Mouse (Mus musculus) C2C12 (cell line): ENCODE measurements around the gene Klhl34. TPM values are rescaled to one million over a fixed set of nuclear protein-coding genes. Genes with fewer than 3 reads are reported as not detected.

Source experiments
- H3K27me3 ChIP-seq: one replicate; pipeline ENCODE4 v1.6.1; 2011; ENCODE audit not compliant: control insufficient read depth, insufficient read depth, insufficient read length
- H3K36me3 ChIP-seq: one replicate; pipeline ENCODE4 v1.6.1; 2011; ENCODE audit not compliant: control insufficient read depth, insufficient read depth
- H3K4me3 ChIP-seq: one replicate; pipeline ENCODE4 v1.5.1; 2011; ENCODE audit warnings: mild to moderate bottlenecking, control low read depth; ENCODE audit not compliant: poor library complexity, insufficient read depth, severe bottlenecking
- H3K79me2 ChIP-seq: one replicate; pipeline ENCODE4 v1.6.1; 2011; ENCODE audit not compliant: control insufficient read depth, insufficient read depth
- H3K79me3 ChIP-seq: one replicate; pipeline ENCODE4 v1.6.1; 2011; ENCODE audit warnings: low read depth, control low read depth
- H3ac ChIP-seq: one replicate; pipeline ENCODE3; 2011; ENCODE audit warnings: low read depth; ENCODE audit not compliant: control insufficient read depth, insufficient read length
- CEBPB ChIP-seq: IDR thresholded peaks from one replicate; pipeline ENCODE4 v1.6.1; 2011; ENCODE audit warnings: low read depth, mild to moderate bottlenecking, control low read depth, moderate library complexity
- CTCF ChIP-seq: IDR thresholded peaks from one replicate; pipeline ENCODE4 v1.5.1; 2011; ENCODE audit not compliant: control insufficient read depth, insufficient read depth, insufficient read length
- FOSL1 ChIP-seq: IDR thresholded peaks from one replicate; pipeline ENCODE4 v1.8.0; 2011; ENCODE audit warnings: mild to moderate bottlenecking, low read length; ENCODE audit not compliant: poor library complexity, insufficient read depth, severe bottlenecking
- MAX ChIP-seq: IDR thresholded peaks from one replicate; pipeline ENCODE4 v1.6.1; 2011; ENCODE audit warnings: mild to moderate bottlenecking, control low read depth
- MYOD1 ChIP-seq: IDR thresholded peaks from one replicate; pipeline ENCODE4 v1.6.1; 2011; ENCODE audit warnings: low read depth; ENCODE audit not compliant: control insufficient read depth, insufficient read length
- MYOG ChIP-seq: IDR thresholded peaks from one replicate; pipeline ENCODE4 v1.6.1; 2011; ENCODE audit not compliant: control insufficient read depth, insufficient read length; ENCODE audit errors: extremely low read depth
- USF1 ChIP-seq: IDR thresholded peaks from one replicate; pipeline ENCODE4 v1.6.1; 2011; ENCODE audit warnings: low read depth, mild to moderate bottlenecking, control low read depth, moderate library complexity
- long read RNA-seq, 2 experiments: library from polyadenylated mRNA; unstranded; transcript quantifications; one replicate each; pipeline ENCODE4 v2.0.0; 2019 to 2020
- polyA plus RNA-seq: library from polyadenylated mRNA; unstranded; fragments of >200 nt; fragmentation: generic; extraction: Trizol; gene quantifications from one replicate; pipeline ENCODE4 v1.2.1, GENCODE M21; 2012; ENCODE audit warnings: missing spikeins

Gene Klhl34
- not detected for polyA plus RNA-seq
- long read RNA-seq, experiment 1 = 0 reads
- long read RNA-seq, experiment 2 = 0 reads

DNA sequence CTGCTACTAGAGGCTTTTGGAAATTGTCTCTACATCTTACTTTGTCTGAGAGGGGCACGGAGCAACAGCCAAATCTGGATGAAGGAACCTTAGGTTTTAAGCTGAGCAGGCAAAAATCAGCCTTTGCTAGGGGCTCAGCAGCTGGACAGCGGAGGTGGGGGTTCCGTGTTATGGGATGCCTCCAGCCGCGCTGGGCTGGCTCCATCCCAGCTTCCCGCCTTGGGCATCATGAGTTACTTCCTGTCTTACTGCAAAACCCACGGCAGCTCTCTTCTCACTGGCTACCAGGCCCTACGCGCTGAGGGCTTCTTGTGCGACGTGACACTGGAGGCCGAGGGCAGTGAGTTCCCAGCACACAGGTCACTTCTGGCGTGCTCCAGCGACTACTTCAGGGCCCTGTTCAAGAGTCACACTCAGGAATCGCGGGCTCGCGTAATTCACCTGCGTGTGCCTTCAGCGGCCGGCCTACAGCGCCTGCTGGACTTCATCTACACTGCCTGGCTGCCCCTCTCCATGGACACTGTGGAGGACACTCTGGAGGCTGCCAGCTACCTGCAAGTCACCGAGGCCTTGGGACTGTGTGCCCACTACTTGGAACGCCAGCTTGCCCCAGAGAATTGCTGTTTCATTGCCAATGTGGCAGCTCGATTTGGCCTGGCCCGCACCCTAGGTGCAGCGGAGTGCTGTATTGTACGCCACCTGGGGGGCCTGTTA lies at the start of gene Klhl34:
TSS of gene Klhl34 (plus strand) at position 229 of the 714 bp plus-strand sequence.
- Histone ChIP-seq H3K36me3 (no peaks in the 10 kb centered on the region), H3K4me3 (no peak within 1 kb of the TSS), H3K27me3 (no peaks in the 10 kb centered on the region), H3ac (no peak within 1 kb of the TSS), H3K79me2 (no peaks in the 10 kb centered on the region), H3K79me3 (no peaks in the 10 kb centered on the region)
- no peak for TF ChIP-seq CTCF
- no peak for TF ChIP-seq MYOG
- TF ChIP-seq MYOD1 = no peak
- no peak for TF ChIP-seq USF1
- no peak for TF ChIP-seq MAX
- no peak for TF ChIP-seq CEBPB
- no peak for TF ChIP-seq FOSL1

DNA sequence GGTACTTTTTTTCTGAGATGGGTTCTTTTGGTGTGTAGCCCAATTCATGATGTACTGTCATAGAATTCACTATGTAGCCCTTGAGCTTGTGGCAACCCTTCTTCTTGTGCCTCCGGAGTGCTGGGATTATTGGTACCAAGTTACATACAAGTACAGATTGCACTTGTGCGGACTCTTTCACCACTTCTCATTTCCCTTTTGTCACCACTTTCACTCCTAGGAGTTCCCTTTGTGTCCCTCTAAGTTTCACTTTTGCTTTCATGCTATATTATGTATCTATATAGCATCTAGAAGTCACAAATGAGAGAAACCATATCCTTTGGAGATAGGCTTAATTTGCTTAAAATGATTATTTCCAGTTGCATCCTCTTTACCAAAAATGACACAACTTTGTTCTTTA lies 16.6 kb upstream of the Klhl34 start:
- H3K79me3 ChIP-seq = no peaks in the 10 kb centered on the region
- TF ChIP-seq MYOG = no peak
- no peak for TF ChIP-seq MYOD1
- TF ChIP-seq FOSL1 = no peak
- no peak for TF ChIP-seq MAX
- no peak for TF ChIP-seq USF1
- TF ChIP-seq CTCF = no peak
- TF ChIP-seq CEBPB = no peak
- no peak overlapping the region for H3K4me3 ChIP-seq
- H3K27me3 ChIP-seq = no peaks in the 10 kb centered on the region
- no peak overlapping the region for H3ac ChIP-seq
- H3K79me2 ChIP-seq = no peaks in the 10 kb centered on the region
- H3K36me3 ChIP-seq = no peaks in the 10 kb centered on the region

DNA sequence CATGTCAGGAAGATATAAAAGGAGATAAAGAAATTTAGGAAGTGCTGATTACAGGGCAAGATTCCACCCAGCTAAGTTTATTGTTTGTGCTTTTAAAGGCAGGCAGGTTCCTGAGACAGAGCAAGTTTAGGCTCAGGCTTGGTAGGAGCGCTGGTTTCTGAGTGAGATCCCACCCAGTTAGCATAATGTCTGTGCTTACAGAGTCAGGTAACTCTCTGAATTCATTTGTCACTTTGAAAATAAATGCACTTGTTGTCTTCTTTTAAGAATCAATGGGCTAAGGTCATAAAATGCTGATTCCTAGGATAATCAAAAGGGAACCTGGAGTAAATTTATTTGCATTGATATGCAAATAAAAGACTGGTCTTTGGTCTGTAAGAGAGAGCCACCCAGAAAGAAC lies 8.5 kb upstream of the Klhl34 start:
- no peak overlapping the region for H3ac ChIP-seq
- no peak overlapping the region for H3K4me3 ChIP-seq
- H3K27me3 ChIP-seq = no peaks in the 10 kb centered on the region
- H3K36me3 ChIP-seq = no peaks in the 10 kb centered on the region
- no peaks in the 10 kb centered on the region for H3K79me3 ChIP-seq
- no peaks in the 10 kb centered on the region for H3K79me2 ChIP-seq
- TF ChIP-seq CEBPB (no peak), CTCF (no peak), MYOD1 (no peak), MYOG (no peak), USF1 (no peak), FOSL1 (no peak), MAX (no peak)

DNA sequence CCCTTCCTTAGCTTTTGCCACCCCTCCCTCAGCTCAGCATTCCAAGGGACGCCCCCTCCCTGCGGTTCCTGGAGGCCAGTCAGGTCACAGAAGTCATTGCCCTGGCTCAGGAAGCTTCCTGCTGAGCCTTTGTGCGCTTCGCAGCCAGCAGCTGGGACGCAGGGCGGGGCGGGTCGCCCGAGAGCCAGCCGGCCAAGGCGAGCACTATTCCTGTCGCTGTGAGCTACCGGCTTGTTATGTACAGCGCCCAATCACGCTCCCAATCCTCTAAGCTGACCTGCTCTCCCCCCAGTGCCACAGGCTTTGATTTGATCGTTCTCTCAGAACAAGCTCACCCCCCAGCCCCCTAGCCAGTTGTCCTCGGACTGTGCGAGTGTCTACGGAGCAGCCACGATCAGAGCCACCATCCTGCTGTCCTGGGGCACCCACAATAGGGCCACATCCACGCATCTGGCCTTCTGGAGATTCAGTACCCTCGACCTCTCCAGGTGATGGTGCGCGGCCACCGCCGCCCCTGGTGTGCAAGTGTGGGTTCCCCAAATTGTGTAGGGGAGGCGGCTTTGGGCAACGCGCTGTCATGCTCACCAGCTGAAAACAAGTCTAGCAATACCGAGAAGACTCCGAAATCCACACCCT lies 546 bp upstream of the Klhl34 start:
- Histone ChIP-seq H3ac (no peak overlapping the region), H3K4me3 (no peak overlapping the region), H3K27me3 (no peaks in the 10 kb centered on the region), H3K36me3 (no peaks in the 10 kb centered on the region), H3K79me2 (no peaks in the 10 kb centered on the region), H3K79me3 (no peaks in the 10 kb centered on the region)
- no peak for TF ChIP-seq MYOG
- no peak for TF ChIP-seq MAX
- no peak for TF ChIP-seq USF1
- TF ChIP-seq CTCF = no peak
- no peak for TF ChIP-seq CEBPB
- no peak for TF ChIP-seq MYOD1
- TF ChIP-seq FOSL1 = no peak

DNA sequence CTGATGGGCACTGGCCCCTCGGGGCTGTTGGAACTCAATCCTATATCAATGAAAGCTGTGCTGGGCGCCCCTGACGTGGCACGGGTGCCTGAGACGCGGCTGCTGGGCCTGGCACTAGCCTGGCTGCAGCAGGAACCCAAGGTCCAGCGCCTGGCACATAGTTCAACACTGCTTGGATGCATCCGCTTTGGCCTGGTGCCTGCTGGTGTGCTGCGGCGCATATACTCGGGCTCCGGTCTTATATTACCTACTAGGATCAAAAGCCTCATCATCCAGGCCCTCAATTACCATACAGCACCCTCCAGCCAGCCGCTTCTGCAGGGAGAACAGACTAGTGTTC lies 656 bp downstream of the Klhl34 start:
- no peak overlapping the region for H3K4me3 ChIP-seq
- H3K27me3 ChIP-seq = no peaks in the 10 kb centered on the region
- no peak overlapping the region for H3ac ChIP-seq
- no peaks in the 10 kb centered on the region for H3K36me3 ChIP-seq
- TF ChIP-seq MAX = no peak
- TF ChIP-seq CTCF = no peak
- no peaks in the 10 kb centered on the region for H3K79me3 ChIP-seq
- H3K79me2 ChIP-seq = no peaks in the 10 kb centered on the region

DNA sequence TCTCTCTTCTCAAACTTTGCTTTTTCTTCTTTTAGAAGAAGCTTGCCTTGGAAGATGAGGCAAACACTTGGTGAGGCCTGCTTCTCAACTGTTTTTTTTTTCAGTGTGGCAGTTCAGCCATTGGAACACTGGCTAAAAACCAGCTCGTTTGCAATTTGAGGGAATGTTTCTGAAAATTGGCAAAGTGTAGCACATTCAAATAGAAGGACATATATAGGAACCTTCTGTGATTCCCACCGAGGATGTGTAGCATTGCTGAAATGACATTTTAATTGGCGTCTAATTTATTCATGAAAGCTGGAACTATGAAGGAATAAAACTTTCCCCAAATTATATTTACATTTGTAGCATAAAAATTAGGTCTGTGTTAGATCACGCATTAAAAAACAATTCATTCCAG lies 11.7 kb downstream of the Klhl34 start:
- Histone ChIP-seq H3K79me3 (no peaks in the 10 kb centered on the region), H3K27me3 (no peaks in the 10 kb centered on the region), H3ac (no peak overlapping the region), H3K36me3 (no peaks in the 10 kb centered on the region), H3K79me2 (no peaks in the 10 kb centered on the region), H3K4me3 (no peak overlapping the region)
- TF ChIP-seq MAX (no peak), MYOD1 (no peak), MYOG (no peak), CTCF (no peak), USF1 (no peak), FOSL1 (no peak), CEBPB (no peak)

Other genes with a start within 250 kb of the Klhl34 start
- gene Yy2, start 249.4 kb upstream of the Klhl34 start, polyA plus RNA-seq = 0.77 TPM
- 7.2 TPM for gene Mbtps2, start 219.7 kb upstream of the Klhl34 start, polyA plus RNA-seq
- gene Smpx, start 119.5 kb upstream of the Klhl34 start, polyA plus RNA-seq = 0.09 TPM
- gene Cnksr2, start 224.9 kb downstream of the Klhl34 start, polyA plus RNA-seq = not detected